In genomic region chr4:135267521-135267920, GRCm38 (mm10) we compare ENCODE assay signal across 10 mouse cellular contexts. TPM values are rescaled to one million over a fixed set of nuclear protein-coding genes. Genes with fewer than 3 reads are reported as not detected.
A peak's percentile ranks its signal among the peaks of the same experiment; 100 is the strongest.
DNase-seq lines count a peak whose midpoint lies in the region; ATAC-seq and TF ChIP-seq lines count a peak whose summit lies in the region.
"Had no signal": no experiment of that assay in that cellular context is flagged by ENCODE, and none has a peak within 500 bp of the region (broad histone marks: within the 10 kb centered on the region; RNA-seq: fewer than 3 reads in every experiment).

No protein-coding gene starts in this region.

- TF ChIP-seq CTCF in gastrocnemius, adult 2 months (IDR thresholded peaks at IDR 0.05), result no peak

- peak overlapping the region; percentile 52 for H3K4me3 ChIP-seq in gastrocnemius, adult 2 months
- peak overlapping the region; percentile 15 for H3K4me3 ChIP-seq in lung, embryonic 16.5 days (ENCODE audit: low read length)
- H3K4me3 ChIP-seq in liver, embryonic 12.5 days, result no peak overlapping the region

- H3K9me3 ChIP-seq in lung, embryonic 16.5 days (ENCODE audit: control insufficient read depth, low read length), result no peaks in the 10 kb centered on the region
- no peaks in the 10 kb centered on the region for H3K9me3 ChIP-seq in liver, embryonic 12.5 days (replicated peaks)

- H3K4me1 ChIP-seq in lung, embryonic 16.5 days (replicated peaks; ENCODE audit: control insufficient read depth, insufficient read depth, low read length), result peaks cover 35% of the 10 kb centered on the region
- H3K4me1 ChIP-seq in liver, embryonic 12.5 days, result peaks cover 79% of the 10 kb centered on the region

- intact Hi-C loops in gastrocnemius, adult 2 months (cut with DNase I), result loop anchor here (5.0 kb wide), 1 partner anchor 45 kb away; no protein-coding TSS in a partner anchor
- intact Hi-C loops in gastrocnemius, postnatal 14 days (cut with DNase I; ENCODE audit: low total_unique reads), result no loop called here

- WGBS in lung, embryonic 16.5 days, result 45% methylated on average over 8 of the region's 8 CpGs
- WGBS in liver, embryonic 12.5 days (ENCODE audit: insufficient replicate concordance), result 73% methylated on average over 8 of the region's 8 CpGs

- H3K9ac ChIP-seq in lung, embryonic 16.5 days (ENCODE audit: low read length), result no peak overlapping the region; the same call in 1 of the 2 replicates
- H3K9ac ChIP-seq in liver, embryonic 12.5 days, result 0 out of 2 replicates have a peak overlapping the region, but pooled peaks have one; percentile 24

- H3K4me2 ChIP-seq in lung, embryonic 16.5 days (ENCODE audit: low read depth, low read length), result peak overlapping the region; percentile 44
- peak overlapping the region; percentile 21; the same call in 1 of the 2 replicates for H3K4me2 ChIP-seq in liver, embryonic 12.5 days

- DNase-seq in gastrocnemius, adult 2 months, result no peak
- no peak for DNase-seq in gastrocnemius, postnatal 14 days
- DNase-seq in lung, postnatal 10 days, result no peak
- peak; percentile 28 for DNase-seq in splenic B cell, adult 2 months (ENCODE audit: low read depth, low spot score)
- DNase-seq in yolk sac, embryonic 10.5 days (ENCODE audit: low spot score), result no peak
- DNase-seq in cerebellum, adult 11-12 months, result no peak
- DNase-seq: cerebellum, adult 9-11 months; thymus, postnatal 25 days had no signal

- no peaks in the 10 kb centered on the region for H3K27me3 ChIP-seq in lung, embryonic 16.5 days (ENCODE audit: control insufficient read depth, insufficient read depth, low read depth, low read length)
- no peaks in the 10 kb centered on the region for H3K27me3 ChIP-seq in liver, embryonic 12.5 days (replicated peaks)
- H3K27me3 ChIP-seq in splenic B cell, adult 2 months (ENCODE audit: control insufficient read depth, insufficient read depth, low read length, poor library complexity, severe bottlenecking), result no peaks in the 10 kb centered on the region

- H3K27ac ChIP-seq in gastrocnemius, adult 2 months, result peak overlapping the region; percentile 70
- 0 out of 2 replicates have a peak overlapping the region, but pooled peaks have one; percentile 10 for H3K27ac ChIP-seq in lung, embryonic 16.5 days (ENCODE audit: low read length)
- peak overlapping the region; percentile 6; the same call in 1 of the 2 replicates for H3K27ac ChIP-seq in liver, embryonic 12.5 days

- no peaks in the 10 kb centered on the region for H3K36me3 ChIP-seq in lung, embryonic 16.5 days (ENCODE audit: control insufficient read depth, insufficient read depth, low read length)
- peaks cover 63% of the 10 kb centered on the region for H3K36me3 ChIP-seq in liver, embryonic 12.5 days
- H3K36me3 ChIP-seq in splenic B cell, adult 2 months (ENCODE audit: control insufficient read depth, insufficient read depth, low read length, poor library complexity, severe bottlenecking), result no peaks in the 10 kb centered on the region

- ATAC-seq in lung, embryonic 16.5 days (ENCODE audit: low read depth), result no peak
- no peak for ATAC-seq in liver, embryonic 12.5 days

RNA-seq across cellular contexts. Expression of gene Clic4, which starts 5.1 kb away (rescaled TPM):
- total RNA-seq in gastrocnemius, adult 2 months (2021), result 10 to 100 TPM; 16.9 to 33.9 TPM
- 10 to 100 TPM; 41.0 to 50.9 TPM for total RNA-seq in gastrocnemius, postnatal 14 days (2021)
- 170 and 179 TPM in 2 replicates for polyA plus RNA-seq in lung, embryonic 16.5 days (2015; fragmentation: Nextera tagmentation; extraction: Ambion mirVana)
- polyA plus RNA-seq in liver, embryonic 12.5 days (2016; fragmentation: Nextera tagmentation; extraction: Ambion mirVana), result 161 and 169 TPM in 2 replicates

Comparison
In these comparisons a context has a peak if more than half of its experiments do, and no peak if none do; other contexts are left out.
1. H3K27ac ChIP-seq: peak in every context shown above with its lines; median percentile 70 in gastrocnemius, adult 2 months; 10 in lung, embryonic 16.5 days; 6 in liver, embryonic 12.5 days.